Mouse (Mus musculus): ENCODE results near the gene Cbl. TPM values are rescaled to one million over a fixed set of nuclear protein-coding genes. Genes with fewer than 3 reads are reported as not detected.

Cbl gene
- polyA plus RNA-seq, 1 experiment from 2014 or later: 21.9 TPM

DNA sequence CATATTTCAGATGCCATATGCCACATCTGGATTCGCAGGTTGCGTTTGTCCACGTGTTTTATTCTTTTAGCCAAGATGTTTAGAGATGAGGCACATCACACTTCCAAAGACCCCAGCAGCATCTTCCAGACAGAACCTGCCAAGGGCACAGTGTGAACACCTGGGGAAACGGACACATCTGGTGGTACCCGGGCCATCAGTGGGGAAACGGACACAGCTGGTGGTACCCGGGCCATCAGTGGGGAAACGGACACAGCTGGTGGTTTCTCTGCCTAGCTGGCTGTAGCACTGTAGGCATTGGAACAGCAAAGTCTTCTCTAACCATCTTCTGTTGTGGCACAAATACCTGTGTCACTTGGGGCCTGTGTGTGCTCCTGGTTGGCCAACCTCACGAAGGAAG is 138.1 kb downstream of the Cbl start:
- 86% methylated on average over 9 of the region's 9 CpGs for WGBS

DNA sequence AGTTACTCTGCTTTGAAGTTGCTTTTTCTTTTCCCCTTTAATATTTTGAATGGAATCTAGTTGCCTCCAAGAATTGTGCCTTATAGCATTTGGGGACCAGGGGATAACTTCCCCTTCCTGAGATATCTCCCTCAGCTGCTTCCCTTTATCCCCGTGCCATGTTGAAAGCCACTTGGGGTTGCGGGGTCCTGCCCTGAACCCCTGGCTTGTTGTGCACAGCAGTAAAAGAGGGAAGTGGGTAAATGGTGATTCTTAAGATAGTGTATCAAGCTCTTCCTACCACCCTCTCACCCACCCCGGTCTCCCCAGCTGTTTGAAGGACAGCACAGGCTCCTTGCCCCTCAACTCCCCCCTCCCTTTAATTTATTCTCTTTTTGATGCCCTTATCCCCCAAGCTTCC is 139.1 kb downstream of the Cbl start:
- H3K4me2 ChIP-seq: no peak overlapping the region
- H3K27ac ChIP-seq (ENCODE audit: low read depth): no peak overlapping the region
- H3K9me3 ChIP-seq (ENCODE audit: low read depth, low read length): no peaks in the 10 kb centered on the region
- H3K36me3 ChIP-seq (ENCODE audit: insufficient read depth): peaks cover 16% of the 10 kb centered on the region; the same call in 1 of the 2 replicates
- WGBS: 84% methylated on average over 3 of the region's 3 CpGs
- no peaks in the 10 kb centered on the region for H3K4me1 ChIP-seq (ENCODE audit: insufficient read depth)
- H3K4me3 ChIP-seq (ENCODE audit: low read depth, low read length): no peak overlapping the region
- TF ChIP-seq CTCF (IDR thresholded peaks at IDR 0.05; ENCODE audit: low read depth): no peak
- no peak for ATAC-seq (ENCODE audit: insufficient read depth)
- H3K9ac ChIP-seq: no peak overlapping the region
- H3K27me3 ChIP-seq (ENCODE audit: insufficient read depth, low read length): no peaks in the 10 kb centered on the region
- no peak for DNase-seq

More for the DNA sequence above, 138.1 kb downstream of the Cbl start:
- TF ChIP-seq CTCF (IDR thresholded peaks at IDR 0.05; ENCODE audit: low read depth): no peak
- Histone ChIP-seq H3K9me3 (ENCODE audit: low read depth, low read length) (no peaks in the 10 kb centered on the region), H3K27ac (ENCODE audit: low read depth) (no peak overlapping the region), H3K9ac (no peak overlapping the region), H3K36me3 (ENCODE audit: insufficient read depth) (peaks cover 16% of the 10 kb centered on the region; the same call in 1 of the 2 replicates), H3K4me2 (no peak overlapping the region), H3K4me1 (ENCODE audit: insufficient read depth) (no peaks in the 10 kb centered on the region), H3K27me3 (ENCODE audit: insufficient read depth, low read length) (no peaks in the 10 kb centered on the region), H3K4me3 (ENCODE audit: low read depth, low read length) (no peak overlapping the region)
- ATAC-seq (ENCODE audit: insufficient read depth) (no peak), DNase-seq (no peak)

DNA sequence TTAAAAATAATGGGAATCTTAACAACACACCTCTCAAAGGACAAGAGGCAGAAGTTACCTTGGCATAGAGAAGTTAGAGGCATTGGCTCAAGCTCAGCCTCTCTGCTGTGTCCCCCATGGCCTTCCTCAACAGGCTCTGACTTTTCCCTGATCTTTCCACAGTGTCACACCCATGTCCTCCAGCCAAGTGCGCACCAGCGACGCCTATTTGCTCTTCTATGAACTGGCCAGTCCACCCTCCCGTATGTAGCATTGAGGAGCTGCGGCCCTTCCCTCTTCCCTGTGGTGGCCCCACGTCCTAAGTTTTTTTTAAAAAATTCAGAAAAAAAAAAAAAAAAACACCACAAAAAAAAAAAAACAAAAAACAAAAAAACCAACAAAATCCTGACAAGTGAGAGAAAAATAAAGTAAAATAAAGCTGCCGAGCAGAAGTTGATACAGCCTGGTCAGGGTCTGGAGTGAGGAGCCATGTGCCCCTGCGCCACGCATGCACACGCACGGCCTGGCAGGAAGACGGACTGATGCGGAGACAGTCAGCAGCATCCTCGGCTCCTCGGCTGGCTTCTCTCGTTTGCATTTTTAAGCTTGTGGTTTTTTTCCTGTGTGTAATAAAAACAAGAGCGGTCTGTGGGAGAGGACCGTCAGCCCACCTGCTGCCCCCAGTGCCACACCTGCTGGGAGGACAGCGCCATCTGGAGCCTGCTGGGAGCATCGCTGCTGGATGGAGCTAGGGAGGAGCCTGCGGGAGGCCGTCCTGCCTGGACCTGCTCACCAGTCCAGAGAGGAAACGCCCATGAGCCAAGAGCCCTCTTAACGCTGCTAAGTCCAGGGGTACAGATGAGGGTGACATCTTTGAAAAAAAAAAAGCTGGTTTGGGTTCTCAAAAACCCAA is 140.0 kb downstream of the Cbl start:
- ATAC-seq (ENCODE audit: insufficient read depth): peak; percentile 42; the same call in 1 of the 2 replicates
- no peak overlapping the region for H3K4me2 ChIP-seq
- no peak overlapping the region for H3K27ac ChIP-seq (ENCODE audit: low read depth)
- 38% methylated on average over 24 of the region's 24 CpGs for WGBS
- no peaks in the 10 kb centered on the region for H3K4me1 ChIP-seq (ENCODE audit: insufficient read depth)
- peaks cover 16% of the 10 kb centered on the region; the same call in 1 of the 2 replicates for H3K36me3 ChIP-seq (ENCODE audit: insufficient read depth)
- H3K9me3 ChIP-seq (ENCODE audit: low read depth, low read length): no peaks in the 10 kb centered on the region
- no peak overlapping the region for H3K9ac ChIP-seq
- H3K27me3 ChIP-seq (ENCODE audit: insufficient read depth, low read length): no peaks in the 10 kb centered on the region
- DNase-seq: peak; percentile 75
- no peak overlapping the region for H3K4me3 ChIP-seq (ENCODE audit: low read depth, low read length)
- peak; percentile 76 for TF ChIP-seq CTCF (IDR thresholded peaks at IDR 0.05; ENCODE audit: low read depth)

Other genes starting within 250 kb of the Cbl start
- gene Thy1, start 190.7 kb downstream of the Cbl start, polyA plus RNA-seq (2014; fragmentation: Nextera tagmentation; extraction: Ambion mirVana): 0.46 and 0.70 TPM in 2 replicates
- gene Usp2, start 167.0 kb downstream of the Cbl start, polyA plus RNA-seq (2014; fragmentation: Nextera tagmentation; extraction: Ambion mirVana): 7.5 and 8.8 TPM in 2 replicates
- gene Mfrp, start 132.3 kb downstream of the Cbl start, polyA plus RNA-seq (2014; fragmentation: Nextera tagmentation; extraction: Ambion mirVana): 0.07 and 0.11 TPM in 2 replicates
- gene C1qtnf5, start 126.8 kb downstream of the Cbl start, polyA plus RNA-seq (2014; fragmentation: Nextera tagmentation; extraction: Ambion mirVana): 4.7 and 5.0 TPM in 2 replicates
- gene Gm49380, start 120.5 kb downstream of the Cbl start, polyA plus RNA-seq (2014; fragmentation: Nextera tagmentation; extraction: Ambion mirVana): 0.08 and 0.32 TPM in 2 replicates
- 85.6 and 89.2 TPM in 2 replicates for gene Rnf26, start 120.5 kb downstream of the Cbl start, polyA plus RNA-seq (2014; fragmentation: Nextera tagmentation; extraction: Ambion mirVana)
- gene Mcam, start 99.6 kb downstream of the Cbl start, polyA plus RNA-seq (2014; fragmentation: Nextera tagmentation; extraction: Ambion mirVana): 84.9 and 87.7 TPM in 2 replicates
- not detected in 2 replicates for gene Ccdc153, start 6.6 kb upstream of the Cbl start, polyA plus RNA-seq (2014; fragmentation: Nextera tagmentation; extraction: Ambion mirVana)
- 0.11 and 0.13 TPM in 2 replicates for gene Pdzd3, start 17.4 kb upstream of the Cbl start, polyA plus RNA-seq (2014; fragmentation: Nextera tagmentation; extraction: Ambion mirVana)
- 9.2 and 9.6 TPM in 2 replicates for gene Nlrx1, start 34.5 kb upstream of the Cbl start, polyA plus RNA-seq (2014; fragmentation: Nextera tagmentation; extraction: Ambion mirVana)
- 2.4 and 2.7 TPM in 2 replicates for gene Abcg4, start 54.6 kb upstream of the Cbl start, polyA plus RNA-seq (2014; fragmentation: Nextera tagmentation; extraction: Ambion mirVana)
- 19.1 and 20.1 TPM in 2 replicates for gene Hinfp, start 71.6 kb upstream of the Cbl start, polyA plus RNA-seq (2014; fragmentation: Nextera tagmentation; extraction: Ambion mirVana)
- gene C2cd2l, start 86.2 kb upstream of the Cbl start, polyA plus RNA-seq (2014; fragmentation: Nextera tagmentation; extraction: Ambion mirVana): 6.7 and 8.6 TPM in 2 replicates
- 41.0 and 43.4 TPM in 2 replicates for gene Dpagt1, start 92.0 kb upstream of the Cbl start, polyA plus RNA-seq (2014; fragmentation: Nextera tagmentation; extraction: Ambion mirVana)
- 391 and 419 TPM in 2 replicates for gene H2afx, start 100.6 kb upstream of the Cbl start, polyA plus RNA-seq (2014; fragmentation: Nextera tagmentation; extraction: Ambion mirVana)
- gene Hmbs, start 110.2 kb upstream of the Cbl start, polyA plus RNA-seq (2014; fragmentation: Nextera tagmentation; extraction: Ambion mirVana): 128 and 131 TPM in 2 replicates
- gene Vps11, start 127.6 kb upstream of the Cbl start, polyA plus RNA-seq (2014; fragmentation: Nextera tagmentation; extraction: Ambion mirVana): 26.0 and 26.8 TPM in 2 replicates
- 38.4 and 39.7 TPM in 2 replicates for gene Hyou1, start 145.4 kb upstream of the Cbl start, polyA plus RNA-seq (2014; fragmentation: Nextera tagmentation; extraction: Ambion mirVana)
- 15.5 and 15.8 TPM in 2 replicates for gene Slc37a4, start 162.8 kb upstream of the Cbl start, polyA plus RNA-seq (2014; fragmentation: Nextera tagmentation; extraction: Ambion mirVana)
- 2,509 and 2,694 TPM in 2 replicates for gene Rps25, start 173.1 kb upstream of the Cbl start, polyA plus RNA-seq (2014; fragmentation: Nextera tagmentation; extraction: Ambion mirVana)
- gene Trappc4, start 173.6 kb upstream of the Cbl start, polyA plus RNA-seq (2014; fragmentation: Nextera tagmentation; extraction: Ambion mirVana): 116 and 121 TPM in 2 replicates
- 24.4 and 27.7 TPM in 2 replicates for gene Ccdc84, start 184.5 kb upstream of the Cbl start, polyA plus RNA-seq (2014; fragmentation: Nextera tagmentation; extraction: Ambion mirVana)
- not detected in 2 replicates for gene Foxr1, start 207.1 kb upstream of the Cbl start, polyA plus RNA-seq (2014; fragmentation: Nextera tagmentation; extraction: Ambion mirVana)
- 0.39 and 0.53 TPM in 2 replicates for gene Upk2, start 220.9 kb upstream of the Cbl start, polyA plus RNA-seq (2014; fragmentation: Nextera tagmentation; extraction: Ambion mirVana)
- gene Bcl9l, start 248.8 kb upstream of the Cbl start, polyA plus RNA-seq (2014; fragmentation: Nextera tagmentation; extraction: Ambion mirVana): 16.3 and 17.3 TPM in 2 replicates

All from lung, embryonic 14.5 days (tissue).